Mouse (Mus musculus) adrenal gland (tissue): ENCODE data around the gene Il6.
"Not testable (repeated sequence)": the region's sequence is repeated elsewhere in the genome, so short reads cannot be mapped to it uniquely, and the experiment has no call there.

Source experiments
- intact Hi-C: fragments of 180-260 bp; cut with DNase I; formaldehyde crosslinking; loops from one replicate; pipeline ENCODE4 v1.15.1; 2025
- long read RNA-seq, 2 experiments: library from polyadenylated mRNA; unstranded; transcript quantifications; one replicate each; pipeline ENCODE4 v2.0.0; 2020; ENCODE audit warnings: borderline replicate concordance in 1 of 2; ENCODE audit not compliant: insufficient replicate concordance in 1 of 2

Gene Il6
- long read RNA-seq, experiment 1: 0 reads
- long read RNA-seq, experiment 2: 0 reads

DNA sequence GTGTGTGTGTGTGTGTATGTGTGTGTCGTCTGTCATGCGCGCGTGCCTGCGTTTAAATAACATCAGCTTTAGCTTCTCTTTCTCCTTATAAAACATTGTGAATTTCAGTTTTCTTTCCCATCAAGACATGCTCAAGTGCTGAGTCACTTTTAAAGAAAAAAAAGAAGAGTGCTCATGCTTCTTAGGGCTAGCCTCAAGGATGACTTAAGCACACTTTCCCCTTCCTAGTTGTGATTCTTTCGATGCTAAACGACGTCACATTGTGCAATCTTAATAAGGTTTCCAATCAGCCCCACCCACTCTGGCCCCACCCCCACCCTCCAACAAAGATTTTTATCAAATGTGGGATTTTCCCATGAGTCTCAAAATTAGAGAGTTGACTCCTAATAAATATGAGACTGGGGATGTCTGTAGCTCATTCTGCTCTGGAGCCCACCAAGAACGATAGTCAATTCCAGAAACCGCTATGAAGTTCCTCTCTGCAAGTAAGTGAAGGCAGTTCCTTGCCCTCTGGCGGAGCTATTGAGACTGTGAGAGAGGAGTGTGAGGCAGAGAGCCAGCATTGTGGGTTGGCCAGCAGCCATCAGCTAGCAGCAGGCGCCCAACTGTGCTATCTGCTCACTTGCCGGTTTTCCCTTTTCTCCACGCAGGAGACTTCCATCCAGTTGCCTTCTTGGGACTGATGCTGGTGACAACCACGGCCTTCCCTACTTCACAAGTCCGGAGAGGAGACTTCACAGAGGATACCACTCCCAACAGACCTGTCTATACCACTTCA is at the start of gene Il6:
Gene Il6 (plus strand): TSS at position 389 of the 778 bp plus-strand sequence.
- intact Hi-C loops: loop anchor here (5.0 kb wide), 1 partner anchor 186 kb away; no protein-coding TSS in a partner anchor

DNA sequence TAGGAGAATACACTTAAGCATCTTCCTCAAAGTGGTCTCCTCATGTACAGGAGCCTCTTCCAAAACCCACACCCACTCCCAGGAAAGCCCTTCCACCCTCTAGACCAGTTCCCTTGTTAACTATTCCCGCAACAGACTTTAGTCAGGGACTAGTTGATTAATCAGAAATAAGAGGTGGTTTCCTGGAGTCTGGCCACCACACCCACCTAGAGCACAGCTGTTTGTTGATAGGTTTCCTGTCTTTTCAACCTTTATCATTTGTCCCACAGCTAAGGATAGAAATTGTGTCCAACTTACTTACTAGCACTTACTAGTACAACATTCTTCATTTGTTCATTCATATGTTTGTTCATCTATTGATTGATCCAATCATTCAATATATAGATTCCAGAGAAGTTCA is 49.4 kb upstream of the Il6 start:
- intact Hi-C loops: no loop called here

GRCm38 (mm10) chr5:29970212-29970611 is 42.7 kb upstream of the Il6 start:
- intact Hi-C loops: loop anchor here (1.0 kb wide), 1 partner anchor 16 kb away; no protein-coding TSS in a partner anchor

GRCm38 (mm10) chr5:29972796-29973195 is 40.1 kb upstream of the Il6 start:
- intact Hi-C loops: no loop called here

GRCm38 (mm10) chr5:29973533-29973932 is 39.4 kb upstream of the Il6 start:
- intact Hi-C loops: no loop called here

GRCm38 (mm10) chr5:29974115-29974514 is 38.8 kb upstream of the Il6 start:
- intact Hi-C loops: no loop called here

DNA sequence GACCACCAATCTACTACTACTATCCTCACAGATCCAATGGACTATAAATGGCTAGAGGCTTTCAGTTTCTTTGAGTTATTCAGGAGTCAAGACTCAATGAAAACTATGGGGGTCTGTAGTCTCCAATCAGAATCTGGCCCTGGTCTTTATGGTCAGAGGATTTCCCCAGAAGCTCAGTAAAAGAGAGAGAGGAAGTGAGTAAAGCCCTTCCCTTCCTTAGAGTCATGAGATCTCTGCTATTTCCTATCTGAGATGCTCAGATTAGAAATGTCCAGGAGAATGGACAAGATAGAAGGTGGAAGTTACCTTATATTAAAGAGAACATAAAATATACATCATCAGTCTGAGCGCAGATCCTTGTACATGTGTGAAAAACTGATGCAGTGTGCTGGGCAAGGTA is 19.3 kb upstream of the Il6 start:
- intact Hi-C loops: no loop called here

DNA sequence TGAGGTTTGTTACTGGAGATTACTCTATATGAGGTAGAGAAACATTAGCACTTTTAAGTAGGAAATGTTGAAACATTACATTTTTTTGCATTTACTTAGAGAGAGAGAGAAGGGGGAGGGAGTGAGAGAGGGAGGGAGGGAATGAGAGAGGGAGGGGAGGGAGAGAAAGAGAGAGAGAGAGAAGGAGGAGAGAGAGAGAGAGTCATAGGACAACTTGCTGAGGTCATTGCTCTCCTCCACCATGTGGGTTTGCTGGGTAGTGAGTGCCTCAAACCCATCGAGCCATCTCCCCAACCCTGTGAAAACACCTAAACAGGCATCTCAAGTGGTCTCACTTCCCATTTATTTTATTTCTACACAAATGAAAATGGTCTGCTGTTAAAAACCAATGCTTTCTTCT is 18.6 kb upstream of the Il6 start:
- intact Hi-C loops: no loop called here

GRCm38 (mm10) chr5:29997351-29997750 is 15.6 kb upstream of the Il6 start:
- intact Hi-C loops: no loop called here

- intact Hi-C loops: no loop called here
Observed at GRCm38 (mm10) chr5:30000921-30001320, 12.0 kb upstream of the Il6 start.

DNA sequence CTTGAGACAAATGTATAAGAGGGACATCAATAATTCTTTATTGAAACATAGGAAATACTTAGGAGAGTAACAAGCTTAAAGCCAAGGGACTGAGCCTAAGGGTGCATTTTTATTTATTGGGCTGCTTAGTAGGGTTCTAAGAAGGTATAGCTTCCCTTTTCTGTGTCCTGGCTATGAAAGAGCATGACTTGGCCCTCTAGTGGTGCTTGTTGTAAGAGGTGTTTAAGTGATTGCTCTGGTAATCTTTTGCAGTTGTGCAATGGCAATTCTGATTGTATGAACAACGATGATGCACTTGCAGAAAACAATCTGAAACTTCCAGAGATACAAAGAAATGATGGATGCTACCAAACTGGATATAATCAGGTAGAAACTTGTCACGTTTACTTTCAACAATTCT is 1.7 kb downstream of the Il6 start:
- intact Hi-C loops: loop anchor here (5.0 kb wide), 1 partner anchor 187 kb away; no protein-coding TSS in a partner anchor

DNA sequence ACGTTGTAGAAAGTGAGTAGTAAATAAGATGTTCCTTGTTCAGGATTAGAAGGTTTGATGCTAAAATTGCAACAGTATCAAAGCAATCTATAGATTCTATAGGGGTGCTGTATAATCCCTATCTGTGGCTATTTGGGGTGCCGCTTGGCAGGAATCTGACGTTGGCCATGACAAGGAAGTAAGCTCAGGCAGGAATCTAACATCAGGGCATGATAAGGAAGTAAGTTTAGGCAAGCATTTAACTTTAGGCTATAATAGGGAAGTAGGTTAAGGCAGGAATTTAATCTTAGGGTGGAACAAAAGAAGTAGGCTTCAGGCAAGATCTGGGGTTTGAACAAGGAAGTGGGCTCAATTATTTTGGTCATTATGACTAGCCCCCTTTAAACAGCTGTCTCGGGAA is 22.9 kb downstream of the Il6 start:
- intact Hi-C loops: not testable (repeated sequence)

GRCm38 (mm10) chr5:30037111-30037510 is 24.2 kb downstream of the Il6 start:
- intact Hi-C loops: not testable (repeated sequence)

- intact Hi-C loops: not testable (repeated sequence)
Observed at GRCm38 (mm10) chr5:30039324-30039723, 26.4 kb downstream of the Il6 start.

- intact Hi-C loops: not testable (repeated sequence)
Observed at GRCm38 (mm10) chr5:30039841-30040240, 26.9 kb downstream of the Il6 start.

DNA sequence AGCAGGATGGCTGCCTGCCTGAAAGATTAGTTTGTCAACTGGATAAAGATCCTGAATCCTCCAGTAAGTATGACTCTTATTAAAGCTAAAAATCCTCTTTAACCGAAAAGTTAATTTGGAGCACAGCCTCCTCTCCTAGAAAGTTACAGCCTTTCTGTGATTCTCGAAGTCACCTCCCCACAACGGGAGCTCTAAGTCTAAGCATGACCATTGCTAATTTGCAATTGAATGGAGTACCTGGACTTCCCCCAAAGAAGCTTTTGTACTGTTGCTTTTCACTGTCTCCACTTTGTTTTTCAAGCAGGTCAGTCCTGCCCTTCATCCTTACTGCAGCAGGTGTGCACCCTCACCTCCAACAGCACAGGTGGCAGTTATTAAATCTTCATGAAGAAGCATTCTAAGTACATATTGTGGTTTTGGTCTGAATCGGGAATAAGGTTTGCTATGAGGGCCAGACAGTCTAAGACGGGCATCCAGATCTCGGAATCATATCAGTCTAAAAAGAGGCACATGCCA is 45.4 kb downstream of the Il6 start:
- intact Hi-C loops: no loop called here

GRCm38 (mm10) chr5:30059607-30060006 is 46.7 kb downstream of the Il6 start:
- intact Hi-C loops: not testable (repeated sequence)

DNA sequence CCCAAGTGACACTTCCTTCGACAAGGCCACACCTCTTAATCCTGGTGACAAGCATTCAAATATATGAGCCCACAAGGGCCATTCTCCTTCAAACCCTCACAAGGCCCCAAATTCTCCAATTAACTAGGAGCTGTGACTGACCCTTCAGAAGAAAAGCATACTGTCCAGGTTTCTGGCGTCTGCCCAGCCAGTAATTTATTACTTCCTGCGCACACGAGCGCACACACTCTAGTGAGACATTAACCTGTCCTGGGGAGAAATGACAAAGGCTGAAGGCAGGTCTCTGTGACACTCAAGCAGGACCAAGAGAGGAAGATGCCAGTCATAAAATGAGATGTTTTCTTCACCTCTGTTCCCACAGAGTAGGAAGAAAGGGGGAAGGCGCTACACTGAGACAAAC is 54.8 kb downstream of the Il6 start:
- intact Hi-C loops: no loop called here
